Mouse (Mus musculus): Measurements from ENCODE around the gene Msh4.

GRCm38 (mm10) chr3:153814026-153814425, 91.9 kb downstream of the Msh4 start:
- no peak for TF ChIP-seq CTCF (IDR thresholded peaks at IDR 0.05; ENCODE audit: low read depth)
- no peak for TF ChIP-seq EP300 (optimal IDR thresholded peaks at IDR 0.05)

Data from stomach, postnatal 0 days (tissue).